8 mouse cellular contexts compared by ENCODE assay signal in genomic region chr5:129260689-129261088, GRCm38 (mm10).
A peak's percentile ranks its signal among the peaks of the same experiment; 100 is the strongest.
DNase-seq lines count a peak whose midpoint lies in the region; ATAC-seq and TF ChIP-seq lines count a peak whose summit lies in the region.
"Had no signal": no experiment of that assay in that cellular context is flagged by ENCODE, and none has a peak within 500 bp of the region (broad histone marks: within the 10 kb centered on the region; RNA-seq: fewer than 3 reads in every experiment).

No protein-coding gene starts in this region.

- no peaks in the 10 kb centered on the region for H3K36me3 ChIP-seq in liver, postnatal 0 days (replicated peaks; ENCODE audit: insufficient read depth, low read length)
- H3K36me3 ChIP-seq in liver, embryonic 11.5 days (ENCODE audit: control insufficient read depth, insufficient read depth, low read length), result no peaks in the 10 kb centered on the region
- H3K36me3 ChIP-seq in limb, embryonic 11.5 days (ENCODE audit: control insufficient read depth, insufficient read depth, low read length), result no peaks in the 10 kb centered on the region
- no peaks in the 10 kb centered on the region for H3K36me3 ChIP-seq in hindbrain, embryonic 12.5 days
- no peaks in the 10 kb centered on the region for H3K36me3 ChIP-seq in intestine, embryonic 15.5 days

- H3K27ac ChIP-seq in liver, postnatal 0 days (ENCODE audit: low read depth), result no peak overlapping the region
- no peak overlapping the region for H3K27ac ChIP-seq in liver, embryonic 11.5 days (ENCODE audit: low read depth, low read length)
- H3K27ac ChIP-seq in limb, embryonic 11.5 days (replicated peaks; ENCODE audit: low read depth, low read length), result no peak overlapping the region
- no peak overlapping the region for H3K27ac ChIP-seq in hindbrain, embryonic 12.5 days
- H3K27ac ChIP-seq in intestine, embryonic 15.5 days, result no peak overlapping the region

- H3K4me1 ChIP-seq in liver, postnatal 0 days (ENCODE audit: insufficient read depth), result no peaks in the 10 kb centered on the region
- H3K4me1 ChIP-seq in liver, embryonic 11.5 days (replicated peaks; ENCODE audit: control insufficient read depth, insufficient read depth, low read length), result peaks cover 12% of the 10 kb centered on the region
- H3K4me1 ChIP-seq in limb, embryonic 11.5 days (ENCODE audit: control insufficient read depth, insufficient read depth, low read length), result peaks cover 2% of the 10 kb centered on the region; the same call in 1 of the 2 replicates
- peaks cover 10% of the 10 kb centered on the region for H3K4me1 ChIP-seq in hindbrain, embryonic 12.5 days
- no peaks in the 10 kb centered on the region for H3K4me1 ChIP-seq in intestine, embryonic 15.5 days (replicated peaks)

- no peak overlapping the region for H3K4me2 ChIP-seq in liver, postnatal 0 days (ENCODE audit: low read depth, low read length)
- H3K4me2 ChIP-seq in liver, embryonic 11.5 days, result no peak overlapping the region
- no peak overlapping the region for H3K4me2 ChIP-seq in limb, embryonic 11.5 days (ENCODE audit: low read depth, severe bottlenecking)
- no peak overlapping the region for H3K4me2 ChIP-seq in hindbrain, embryonic 12.5 days (replicated peaks)
- H3K4me2 ChIP-seq in intestine, embryonic 15.5 days (replicated peaks), result no peak overlapping the region

- H3K27me3 ChIP-seq in liver, postnatal 0 days (ENCODE audit: insufficient read depth, low read length), result no peaks in the 10 kb centered on the region
- H3K27me3 ChIP-seq in liver, embryonic 11.5 days (replicated peaks; ENCODE audit: control insufficient read depth, insufficient read depth, low read length), result no peaks in the 10 kb centered on the region
- H3K27me3 ChIP-seq in limb, embryonic 11.5 days (ENCODE audit: control insufficient read depth, insufficient read depth, low read length), result no peaks in the 10 kb centered on the region; the same call in 1 of the 2 replicates
- 0 out of 2 replicates have a peak, but pooled peaks cover 4% of the 10 kb centered on the region for H3K27me3 ChIP-seq in hindbrain, embryonic 12.5 days
- no peaks in the 10 kb centered on the region for H3K27me3 ChIP-seq in intestine, embryonic 15.5 days (replicated peaks)

- TF ChIP-seq CTCF in liver, postnatal 0 days (IDR thresholded peaks at IDR 0.05; ENCODE audit: low read depth), result no peak

- no peak for DNase-seq in liver, postnatal 0 days
- no peak for DNase-seq in liver, embryonic 11.5 days (ENCODE audit: low spot score)
- peak; percentile 13 for DNase-seq in heart, postnatal 4 days
- DNase-seq in limb, embryonic 11.5 days (ENCODE audit: low spot score), result peak; percentile 27
- DNase-seq in embryo, embryonic 10.5 days (ENCODE audit: low spot score), result no peak
- DNase-seq: cerebellum, postnatal 14 days had no signal

- H3K4me3 ChIP-seq in liver, postnatal 0 days (ENCODE audit: low read depth, low read length), result no peak overlapping the region
- no peak overlapping the region for H3K4me3 ChIP-seq in liver, embryonic 11.5 days (ENCODE audit: low read depth, low read length)
- H3K4me3 ChIP-seq in limb, embryonic 11.5 days (ENCODE audit: low read depth, low read length), result no peak overlapping the region
- H3K4me3 ChIP-seq in hindbrain, embryonic 12.5 days, result no peak overlapping the region
- H3K4me3 ChIP-seq in intestine, embryonic 15.5 days (replicated peaks), result no peak overlapping the region

- TF ChIP-seq EP300 in liver, postnatal 0 days (IDR thresholded peaks at IDR 0.05; ENCODE audit: low read depth), result peak; percentile 33; the same call in 1 of the 2 replicates

- WGBS in liver, postnatal 0 days (ENCODE audit: insufficient replicate concordance), result 42% methylated on average over 9 of the region's 9 CpGs
- WGBS in liver, embryonic 11.5 days, result 44% methylated on average over 9 of the region's 9 CpGs
- 27% methylated on average over 9 of the region's 9 CpGs for WGBS in limb, embryonic 11.5 days
- 77% methylated on average over 9 of the region's 9 CpGs for WGBS in hindbrain, embryonic 12.5 days
- WGBS in intestine, embryonic 15.5 days, result 58% methylated on average over 9 of the region's 9 CpGs

- no peak for ATAC-seq in liver, postnatal 0 days
- no peak for ATAC-seq in liver, embryonic 11.5 days (replicated peaks; ENCODE audit: low FRiP score)
- no peak for ATAC-seq in limb, embryonic 11.5 days (ENCODE audit: insufficient number of reproducible peaks, low FRiP score, low TSS enrichment, low read depth)
- no peak for ATAC-seq in hindbrain, embryonic 12.5 days (ENCODE audit: low FRiP score)
- ATAC-seq in intestine, embryonic 15.5 days, result no peak

- no peak overlapping the region for H3K9ac ChIP-seq in liver, postnatal 0 days (replicated peaks)
- no peak overlapping the region for H3K9ac ChIP-seq in liver, embryonic 11.5 days (ENCODE audit: low read depth, low read length)
- H3K9ac ChIP-seq in limb, embryonic 11.5 days (ENCODE audit: low read length), result no peak overlapping the region
- no peak overlapping the region for H3K9ac ChIP-seq in hindbrain, embryonic 12.5 days
- no peak overlapping the region for H3K9ac ChIP-seq in intestine, embryonic 15.5 days

- H3K9me3 ChIP-seq in liver, postnatal 0 days (ENCODE audit: low read length), result no peaks in the 10 kb centered on the region
- H3K9me3 ChIP-seq in liver, embryonic 11.5 days (ENCODE audit: control insufficient read depth, low read length), result no peaks in the 10 kb centered on the region
- no peaks in the 10 kb centered on the region for H3K9me3 ChIP-seq in limb, embryonic 11.5 days (ENCODE audit: control insufficient read depth, low read length)
- no peaks in the 10 kb centered on the region for H3K9me3 ChIP-seq in hindbrain, embryonic 12.5 days (replicated peaks)
- no peaks in the 10 kb centered on the region for H3K9me3 ChIP-seq in intestine, embryonic 15.5 days

Comparison
In these comparisons a context has a peak if more than half of its experiments do, and no peak if none do; other contexts are left out.
1. DNase-seq: peak in heart, postnatal 4 days (single experiment) and limb, embryonic 11.5 days (single experiment); none in liver, postnatal 0 days (single experiment), liver, embryonic 11.5 days (single experiment) and embryo, embryonic 10.5 days (single experiment).